Mouse (Mus musculus) MEL (cell line): ENCODE results near the gene Ryr1.
A peak's percentile ranks its signal among the peaks of the same experiment; 100 is the strongest.

ENCODE experiments used
- CTCF ChIP-seq, 3 experiments: IDR thresholded peaks in 2 of 3; conservative IDR thresholded peaks in 1 of 3; 2 replicates each; pipeline ENCODE4 v1.5.1; 2011 to 2012; ENCODE audit warnings: low read length in 3 of 3, low read depth in 2 of 3, mild to moderate bottlenecking in 2 of 3, improper control_type of control experiment in 1 of 3, inconsistent platforms in 1 of 3, mixed read lengths in 1 of 3, moderate library complexity in 1 of 3; ENCODE audit not compliant: control insufficient read depth in 1 of 3, insufficient read depth in 1 of 3, poor library complexity in 1 of 3, severe bottlenecking in 1 of 3
- GATA1 ChIP-seq: IDR thresholded peaks from 2 replicates; pipeline ENCODE4 v1.6.1; 2011; ENCODE audit warnings: low read depth, low read length, improper control_type of control experiment
- HCFC1 ChIP-seq: IDR thresholded peaks from 2 replicates; pipeline ENCODE4 v1.6.1; 2012; ENCODE audit warnings: low read depth, mild to moderate bottlenecking, inconsistent platforms, low read length, improper control_type of control experiment, moderate library complexity
- MXI1 ChIP-seq: IDR thresholded peaks from 2 replicates; pipeline ENCODE4 v1.6.1; 2011; ENCODE audit warnings: mild to moderate bottlenecking, low read depth, low read length, improper control_type of control experiment
- POLR2A ChIP-seq, 2 experiments: IDR thresholded peaks; 2 replicates each; pipeline ENCODE4 v1.6.1; 2011 to 2012; ENCODE audit warnings: low read length in 2 of 2, mild to moderate bottlenecking in 2 of 2, control low read depth in 1 of 2, improper control_type of control experiment in 1 of 2, low read depth in 1 of 2, moderate library complexity in 1 of 2; ENCODE audit not compliant: control insufficient read depth in 1 of 2, insufficient read depth in 1 of 2, poor library complexity in 1 of 2
- SMC3 ChIP-seq: IDR thresholded peaks from 2 replicates; pipeline ENCODE4 v1.6.1; 2011; ENCODE audit warnings: low read depth, low read length, improper control_type of control experiment
- USF1 ChIP-seq: IDR thresholded peaks from 2 replicates; pipeline ENCODE4 v1.6.1; 2014; ENCODE audit warnings: low read depth, mild to moderate bottlenecking, inconsistent platforms, low read length, improper control_type of control experiment, moderate library complexity
- ZKSCAN1 ChIP-seq: IDR thresholded peaks from 2 replicates; pipeline ENCODE4 v1.6.1; 2012; ENCODE audit warnings: low read depth, mild to moderate bottlenecking, inconsistent platforms, low read length, improper control_type of control experiment, moderate library complexity

- TF ChIP-seq USF1 (no peak), SMC3 (no peak), CTCF (IDR thresholded peaks at IDR 0.05 in 2 of 3, conservative IDR thresholded peaks at IDR 0.05 in 1 of 3; ENCODE audit: control insufficient read depth in 1 of 3, insufficient read depth in 1 of 3, low read depth in 2 of 3, low read length in 3 of 3, poor library complexity in 1 of 3, severe bottlenecking in 1 of 3) (no peak), ZKSCAN1 (no peak), POLR2A (IDR thresholded peaks at IDR 0.05; ENCODE audit: control insufficient read depth in 1 of 2, insufficient read depth in 1 of 2, low read depth in 1 of 2, low read length in 2 of 2, poor library complexity in 1 of 2) (no peak), GATA1 (peak; percentile 36; the same call in 1 of the 2 replicates), MXI1 (0 out of 2 replicates have a peak, but pooled peaks have one; percentile 8), HCFC1 (no peak)
Measured at GRCm38 (mm10) chr7:29088817-29089216, 36.2 kb downstream of the Ryr1 start.
